Mouse (Mus musculus) myocyte (in vitro differentiated cells): ENCODE data around the gene Gm1673.

Experiments
- E2F4 ChIP-seq: IDR thresholded peaks from one replicate; pipeline ENCODE4 v1.6.1; 2011; ENCODE audit warnings: mild to moderate bottlenecking, control low read depth, moderate library complexity; ENCODE audit not compliant: insufficient read depth
- MAX ChIP-seq: IDR thresholded peaks from one replicate; pipeline ENCODE4 v1.6.1; 2011; ENCODE audit warnings: low read depth, mild to moderate bottlenecking, control low read depth
- POLR2A ChIP-seq: IDR thresholded peaks from one replicate; pipeline ENCODE4 v1.6.1; 2011; ENCODE audit warnings: low read depth, mild to moderate bottlenecking, control low read depth, moderate library complexity; ENCODE audit not compliant: insufficient read length
- POLR2AphosphoS2 ChIP-seq: IDR thresholded peaks from one replicate; pipeline ENCODE4 v1.6.1; 2011; ENCODE audit warnings: low read depth, control low read depth; ENCODE audit not compliant: insufficient read length
- REST ChIP-seq: IDR thresholded peaks from one replicate; pipeline ENCODE4 v1.6.1; 2011; ENCODE audit warnings: mild to moderate bottlenecking, control low read depth, moderate library complexity; ENCODE audit not compliant: insufficient read depth, insufficient read length
- SRF ChIP-seq: IDR thresholded peaks from one replicate; pipeline ENCODE4 v1.6.1; 2011; ENCODE audit warnings: low read depth; ENCODE audit not compliant: control insufficient read depth, insufficient read length
- TCF12 ChIP-seq: IDR thresholded peaks from one replicate; pipeline ENCODE4 v1.6.1; 2011; ENCODE audit warnings: mild to moderate bottlenecking, control low read depth; ENCODE audit not compliant: poor library complexity, insufficient read depth, severe bottlenecking
- TCF3 ChIP-seq: IDR thresholded peaks from one replicate; pipeline ENCODE4 v1.6.1; 2011; ENCODE audit warnings: low read depth, control low read depth; ENCODE audit not compliant: insufficient read length

DNA sequence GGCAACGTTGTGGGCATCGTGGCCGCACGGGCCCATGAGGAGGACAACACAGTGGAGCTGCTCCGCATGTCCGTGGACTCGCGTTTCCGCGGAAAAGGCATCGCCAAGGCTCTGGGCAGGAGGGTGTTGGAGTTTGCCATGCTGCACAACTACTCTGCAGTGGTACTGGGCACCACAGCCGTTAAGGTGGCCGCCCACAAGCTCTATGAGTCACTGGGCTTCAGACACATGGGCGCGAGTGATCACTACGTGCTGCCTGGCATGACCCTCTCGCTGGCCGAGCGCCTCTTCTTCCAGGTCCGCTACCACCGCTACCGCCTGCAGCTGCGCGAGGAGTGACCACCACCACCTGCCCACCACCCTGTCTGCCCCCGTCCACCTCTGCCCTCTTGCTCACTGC, 17.6 kb downstream of the Gm1673 start:
- TF ChIP-seq TCF3 (no peak), POLR2AphosphoS2 (no peak), MAX (no peak), TCF12 (no peak), SRF (no peak), POLR2A (no peak), E2F4 (no peak), REST (no peak)
